Mouse (Mus musculus) cortical plate, adult 2 months (tissue): Measurements from ENCODE around the gene Cfc1. TPM values are rescaled to one million over a fixed set of nuclear protein-coding genes. Genes with fewer than 3 reads are reported as not detected.

ENCODE experiments used
- H3K27ac ChIP-seq: fragments of 200-500 bp; 2 replicates; pipeline ENCODE4 v1.5.1; 2012; ENCODE audit warnings: low read length, control low read depth, inconsistent platforms; ENCODE audit not compliant: insufficient read depth
- H3K4me1 ChIP-seq: fragments of 200-500 bp; 2 replicates; pipeline ENCODE4 v1.6.1; 2011; ENCODE audit warnings: low read length; ENCODE audit not compliant: control insufficient read depth, insufficient read depth
- H3K4me3 ChIP-seq: fragments of 200-500 bp; 2 replicates; pipeline ENCODE4 v1.5.1; 2011; ENCODE audit warnings: mild to moderate bottlenecking, low read length, control low read depth; ENCODE audit not compliant: insufficient read depth
- CTCF ChIP-seq: fragments of 200-500 bp; IDR thresholded peaks from 2 replicates; pipeline ENCODE4 v1.5.1; 2011; ENCODE audit warnings: mild to moderate bottlenecking, control low read depth, low read length; ENCODE audit not compliant: insufficient read depth; ENCODE audit errors: extremely low read depth
- POLR2A ChIP-seq: fragments of 200-500 bp; IDR thresholded peaks from 2 replicates; pipeline ENCODE4 v1.6.1; 2011; ENCODE audit warnings: mild to moderate bottlenecking, low read length, control low read depth; ENCODE audit not compliant: insufficient read depth; ENCODE audit errors: extremely low read depth
- polyA plus RNA-seq: library from polyadenylated mRNA; depleted of rRNA; stranded (reverse); fragments of >200 nt; gene quantifications from 2 replicates; pipeline ENCODE4 v1.2.3, GENCODE M21; 2012

Cfc1 gene
- polyA plus RNA-seq, 1 experiment, result not detected

DNA sequence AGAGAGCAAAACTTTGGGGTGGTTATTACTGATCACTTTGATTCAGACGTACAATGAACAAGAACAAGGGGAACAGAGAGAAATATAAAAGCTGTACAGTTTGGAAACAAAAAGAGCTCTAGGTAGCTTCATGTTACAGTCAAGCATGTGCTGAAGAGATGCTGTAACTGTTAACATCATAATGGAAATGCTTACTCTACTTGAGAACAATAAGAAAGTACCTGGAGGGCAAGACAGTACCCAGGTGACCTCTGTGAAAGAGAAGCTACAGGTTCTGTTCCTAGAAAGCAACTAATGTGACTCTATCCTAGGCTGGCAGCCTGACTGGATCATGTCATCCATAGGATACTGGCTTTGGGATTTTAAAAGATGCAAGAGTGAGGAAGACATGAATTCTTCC, 11.6 kb downstream of the Cfc1 start:
- TF ChIP-seq CTCF, result no peak
- no peak for TF ChIP-seq POLR2A
- Histone ChIP-seq H3K4me1 (no peaks in the 10 kb centered on the region), H3K27ac (no peak overlapping the region), H3K4me3 (no peak overlapping the region)

DNA sequence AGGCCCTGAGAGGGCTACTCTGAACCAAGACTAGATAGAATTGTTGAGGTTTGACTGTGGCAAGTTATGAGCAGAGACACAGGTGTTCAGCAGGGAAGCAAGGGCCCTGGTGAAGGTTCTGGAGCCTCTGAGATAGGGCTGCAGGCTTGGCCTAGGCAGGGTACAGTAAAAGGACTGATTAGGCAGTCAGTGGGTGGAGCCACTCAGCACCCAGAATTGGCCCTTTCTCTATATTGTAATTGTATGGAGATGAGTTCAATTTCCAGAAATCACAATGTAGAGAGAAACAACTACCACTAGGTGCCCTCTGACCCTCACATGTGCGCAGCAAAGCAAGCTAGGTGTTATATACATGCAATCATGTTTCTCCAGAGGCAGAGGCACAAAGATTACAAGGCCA, 18.2 kb downstream of the Cfc1 start:
- TF ChIP-seq POLR2A, result no peak
- no peak for TF ChIP-seq CTCF
- no peaks in the 10 kb centered on the region for H3K4me1 ChIP-seq
- H3K4me3 ChIP-seq, result no peak overlapping the region
- no peak overlapping the region for H3K27ac ChIP-seq

DNA sequence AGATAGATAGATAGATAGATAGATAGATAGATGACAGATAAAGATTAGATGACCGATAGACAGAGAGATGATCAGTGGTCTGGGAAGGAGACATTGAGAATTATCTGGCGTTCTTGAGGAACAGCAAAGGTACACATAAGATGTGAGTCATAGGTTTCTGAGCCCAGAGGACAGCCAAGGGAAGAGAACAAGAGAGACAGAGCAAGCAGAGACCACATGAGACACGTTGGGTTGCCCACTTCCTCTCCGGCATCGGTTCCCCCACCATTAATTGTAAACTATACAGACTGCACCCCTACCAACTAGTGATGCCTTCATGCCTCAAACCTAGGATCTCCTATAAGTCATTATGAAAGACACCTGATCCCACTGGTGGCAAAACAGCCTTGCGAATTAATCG, 18.8 kb downstream of the Cfc1 start:
- H3K4me1 ChIP-seq, result no peaks in the 10 kb centered on the region
- TF ChIP-seq CTCF, result no peak
- TF ChIP-seq POLR2A, result no peak
- H3K4me3 ChIP-seq, result no peak overlapping the region
- H3K27ac ChIP-seq, result no peak overlapping the region

DNA sequence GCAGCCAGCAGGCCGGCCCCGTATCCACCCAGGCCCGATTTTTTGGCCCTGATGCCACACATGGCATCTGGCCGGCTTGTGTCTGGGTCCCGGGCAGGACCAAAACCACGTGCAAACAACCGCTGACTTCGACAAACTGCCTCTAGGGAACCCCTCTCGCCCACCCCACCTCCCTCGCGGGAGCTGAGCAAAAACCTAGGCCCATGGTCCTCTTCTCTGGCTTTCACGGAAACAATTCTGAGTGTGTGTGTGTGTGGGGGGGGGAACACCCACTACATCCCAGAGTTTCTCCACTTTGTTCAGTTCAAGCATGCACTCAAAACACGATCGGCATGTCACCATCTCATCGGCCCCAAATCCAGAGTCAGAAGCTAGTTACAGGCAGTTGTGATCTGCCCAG, 25.4 kb downstream of the Cfc1 start, which contains the start of gene Prss40:
Gene Prss40 (minus strand): TSS at position 101 of the 400 bp plus-strand sequence.
- Histone ChIP-seq H3K4me1 (no peaks in the 10 kb centered on the region), H3K4me3 (no peak within 1 kb of the TSS), H3K27ac (no peak within 1 kb of the TSS)
- TF ChIP-seq POLR2A (no peak), CTCF (no peak)

DNA sequence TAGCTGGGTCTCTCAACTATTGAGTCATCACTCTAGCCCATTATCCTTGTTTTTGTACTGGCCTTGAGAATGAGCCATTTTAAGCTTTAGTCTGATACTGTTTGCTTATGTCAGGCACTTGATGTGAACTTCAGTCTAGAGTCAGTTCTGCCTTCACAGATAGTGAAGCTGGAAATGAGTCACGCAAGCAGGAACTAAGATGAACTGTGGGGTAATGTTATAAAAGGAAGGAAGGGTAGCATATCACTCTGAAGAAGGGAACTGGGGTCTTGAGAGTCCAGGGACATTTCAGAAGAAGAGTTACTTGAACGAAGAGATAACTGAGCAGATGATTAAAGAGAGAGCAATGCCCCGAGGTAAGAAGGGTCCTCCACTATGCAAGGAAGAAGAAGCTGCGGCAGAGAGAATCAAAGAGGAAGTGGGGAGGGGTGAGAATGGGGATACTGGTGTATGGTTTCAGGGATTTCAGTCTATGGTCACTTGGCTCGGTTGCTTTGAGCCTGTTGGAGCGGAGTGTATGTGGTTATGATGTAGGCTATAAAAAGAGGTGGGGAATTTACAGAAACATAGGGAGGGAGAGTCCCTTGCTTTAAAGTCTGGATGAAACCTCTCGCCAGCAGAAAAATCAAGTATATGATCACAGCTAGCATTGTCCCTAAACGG, 29.1 kb downstream of the Cfc1 start:
- Histone ChIP-seq H3K4me3 (no peak overlapping the region), H3K27ac (no peak overlapping the region), H3K4me1 (no peaks in the 10 kb centered on the region)
- no peak for TF ChIP-seq CTCF
- no peak for TF ChIP-seq POLR2A

DNA sequence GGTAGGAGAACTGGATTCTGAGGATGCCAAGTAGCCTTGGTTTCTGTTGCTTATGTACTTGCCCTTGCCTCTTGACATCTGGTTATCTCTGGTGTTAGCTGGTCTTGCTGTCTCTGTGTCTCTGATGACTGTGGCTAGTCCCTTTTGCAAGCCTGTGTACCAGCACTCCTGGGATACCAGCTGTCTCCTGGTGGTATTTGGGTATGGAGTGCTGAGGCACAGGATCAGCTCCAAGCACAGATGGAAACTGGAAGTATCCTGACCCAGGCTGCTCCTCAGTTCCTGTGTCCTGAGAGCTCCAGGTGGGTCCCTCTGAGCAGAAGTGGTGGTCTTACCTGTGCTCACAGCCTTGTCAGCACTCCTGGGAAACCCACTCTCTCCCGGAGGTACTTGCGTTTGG, 32.7 kb downstream of the Cfc1 start:
- Histone ChIP-seq H3K4me1 (peaks cover 6% of the 10 kb centered on the region), H3K27ac (no peak overlapping the region), H3K4me3 (no peak overlapping the region)
- TF ChIP-seq POLR2A (no peak), CTCF (no peak)

DNA sequence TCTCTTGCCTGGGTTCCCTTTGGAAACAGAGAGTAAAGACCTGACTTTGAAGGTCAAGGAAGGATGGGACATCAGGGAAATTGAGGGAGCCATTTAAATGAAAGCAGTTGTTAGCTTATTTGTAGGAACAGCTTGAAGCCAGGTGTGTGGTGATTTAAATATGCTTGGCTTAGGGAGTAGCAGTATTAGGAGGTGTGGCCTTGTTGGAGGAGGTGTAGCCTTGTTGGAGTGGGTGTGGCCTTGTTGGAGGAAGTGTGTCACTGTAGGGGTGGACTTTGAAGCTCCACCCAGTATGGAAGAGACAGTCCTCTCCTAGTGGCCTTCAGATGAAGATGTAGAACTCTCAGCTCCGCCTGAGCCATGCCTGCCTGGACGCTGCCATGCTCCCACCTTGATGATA, 34.4 kb downstream of the Cfc1 start:
- Histone ChIP-seq H3K4me1 (peaks cover 6% of the 10 kb centered on the region), H3K27ac (no peak overlapping the region), H3K4me3 (no peak overlapping the region)
- TF ChIP-seq POLR2A, result no peak
- no peak for TF ChIP-seq CTCF

DNA sequence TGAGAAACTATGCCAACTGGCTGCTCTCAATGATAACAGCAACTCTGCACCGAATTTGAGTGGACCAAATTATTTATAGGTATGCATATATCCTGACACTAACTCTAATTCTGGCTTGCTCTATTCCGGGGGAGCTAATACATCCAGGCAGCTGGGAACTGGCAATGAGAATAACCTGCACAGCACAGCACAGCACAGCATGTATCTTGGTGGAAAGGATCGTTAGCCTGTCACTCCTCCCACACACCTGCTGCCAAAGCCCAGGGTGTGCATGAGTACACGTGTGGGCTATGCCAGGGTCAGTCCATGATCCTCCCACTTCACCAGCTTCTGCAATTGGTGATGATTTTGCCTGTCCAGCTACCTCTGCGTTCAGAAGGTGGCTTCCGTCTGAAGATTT, 36.0 kb downstream of the Cfc1 start:
- H3K4me1 ChIP-seq, result peaks cover 6% of the 10 kb centered on the region
- H3K4me3 ChIP-seq, result no peak overlapping the region
- H3K27ac ChIP-seq, result no peak overlapping the region
- TF ChIP-seq CTCF (no peak), POLR2A (no peak)

DNA sequence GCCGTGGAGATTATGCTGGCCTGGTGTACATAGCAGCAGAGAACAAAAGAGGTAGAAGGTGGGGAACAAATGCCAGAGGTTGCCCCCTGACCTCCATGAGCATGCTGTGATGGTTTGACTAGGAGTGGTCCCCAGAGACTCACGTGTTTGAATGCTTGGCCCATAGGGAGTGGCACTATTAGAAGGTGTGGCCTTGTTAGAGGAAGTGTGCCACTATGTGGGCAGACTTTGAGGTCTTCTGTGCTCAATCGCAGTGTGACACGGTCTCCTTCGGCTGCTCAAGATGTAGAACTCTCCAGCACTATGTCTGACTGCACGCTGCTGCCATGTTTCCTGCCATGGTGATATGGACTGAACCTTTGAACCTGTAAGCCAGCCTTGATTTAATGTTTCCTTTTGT, 37.8 kb downstream of the Cfc1 start:
- Histone ChIP-seq H3K4me1 (peaks cover 6% of the 10 kb centered on the region), H3K4me3 (no peak overlapping the region), H3K27ac (no peak overlapping the region)
- no peak for TF ChIP-seq CTCF
- no peak for TF ChIP-seq POLR2A
